Mouse (Mus musculus) embryo, embryonic 10 days (tissue): Measurements from ENCODE around the gene Fkbp4.

ENCODE experiments used
- DNase-seq: peaks from one replicate; pipeline ENCODE4 v3.0.0-alpha.2; 2015; ENCODE audit warnings: low spot score

The Fkbp4 gene

DNA sequence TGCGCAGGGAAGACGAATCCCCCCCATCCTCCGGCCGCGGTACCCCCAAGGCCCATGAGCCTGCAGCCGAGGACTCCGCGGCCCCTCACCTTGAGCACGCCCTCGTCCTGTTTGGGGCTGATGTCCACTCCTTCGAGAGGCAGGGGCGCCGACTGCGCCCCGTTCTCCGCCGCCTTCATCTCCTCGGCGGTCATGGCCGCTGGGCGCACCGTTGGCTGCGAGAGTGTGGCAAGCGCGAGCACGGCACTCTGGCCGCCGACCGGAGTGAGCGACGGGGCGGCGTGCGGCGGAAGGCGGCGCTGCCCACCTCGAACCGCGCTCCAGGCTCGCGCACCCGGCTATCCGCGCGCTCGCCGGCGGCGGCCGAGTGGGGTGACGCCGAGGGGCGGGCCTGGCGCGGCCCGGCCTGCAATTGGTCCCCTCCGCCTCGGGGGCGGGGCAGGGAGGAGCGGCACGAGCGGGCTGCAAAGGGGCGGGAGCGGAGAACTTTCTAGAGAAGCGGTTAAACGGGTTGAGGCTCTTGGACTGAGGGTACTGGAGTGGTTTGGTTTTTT, at the start of gene Fkbp4:
Gene Fkbp4, minus strand, starts transcription at position 361 of the 554 bp plus-strand sequence.
- peak; percentile 92 for DNase-seq

DNA sequence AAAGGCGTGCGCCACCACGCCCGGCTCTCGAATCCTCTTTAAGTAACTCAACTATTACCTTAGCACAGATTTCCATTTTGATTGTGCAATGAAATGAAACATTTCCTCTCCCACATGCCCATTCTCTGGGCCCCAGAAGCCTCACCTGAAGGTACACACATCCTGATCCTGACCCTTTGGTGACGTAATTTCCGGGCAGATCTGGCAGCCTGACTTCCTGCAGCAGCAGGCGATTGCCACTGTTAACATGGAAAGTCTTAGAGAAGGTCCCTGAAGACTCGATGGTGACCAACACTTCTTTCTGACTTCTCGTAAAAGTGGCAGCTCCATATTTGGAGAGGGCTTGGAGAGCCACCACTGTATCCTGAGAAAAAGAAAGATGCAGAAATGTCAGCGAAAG, 49.3 kb upstream of the Fkbp4 start:
- DNase-seq, result no peak

DNA sequence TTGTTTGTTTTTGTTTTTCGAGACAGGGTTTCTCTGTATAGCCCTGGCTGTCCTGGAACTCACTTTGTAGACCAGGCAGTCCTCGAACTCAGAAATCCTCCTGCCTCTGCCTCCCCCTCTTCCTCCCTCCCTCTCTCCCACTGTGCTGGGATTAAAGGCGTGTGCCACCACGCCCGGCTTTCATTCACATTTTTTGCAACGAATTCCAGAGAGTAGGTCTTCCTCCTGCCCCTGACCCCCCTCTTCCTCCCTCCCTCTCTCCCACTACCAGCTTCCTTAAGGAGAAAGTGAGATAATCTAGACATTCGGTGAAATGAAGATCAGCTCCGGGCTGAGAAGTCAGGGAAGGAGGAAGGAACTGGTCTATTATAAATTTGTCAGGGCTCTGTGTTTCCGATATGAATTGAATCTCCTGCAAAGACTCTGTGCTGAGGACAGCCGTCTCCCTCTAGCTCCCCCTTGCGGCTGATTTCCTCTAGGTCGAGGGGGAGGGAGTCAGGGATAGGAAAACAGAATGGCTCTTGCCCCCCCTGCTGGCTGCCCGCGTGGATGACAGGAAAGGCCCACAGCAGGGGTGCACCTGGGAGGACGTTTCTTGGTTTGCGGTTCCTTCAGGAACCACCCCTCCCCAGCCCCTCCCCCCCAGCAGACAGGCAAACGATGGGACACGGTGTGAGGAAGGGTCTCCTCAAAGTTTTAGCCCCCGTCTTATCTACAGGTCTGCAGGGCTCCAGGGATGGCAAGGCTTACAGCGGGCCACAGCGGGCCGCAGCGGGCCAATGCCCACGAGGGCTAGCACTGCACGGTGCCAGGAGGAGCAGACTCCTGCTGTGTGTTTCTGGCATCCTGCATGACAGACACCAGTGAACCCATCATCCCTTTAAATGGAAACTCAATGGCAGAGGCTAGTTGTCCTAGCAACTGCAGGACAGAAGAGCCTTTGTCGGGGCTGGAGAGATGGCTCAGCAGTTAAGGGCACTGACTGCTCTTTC, 41.3 kb upstream of the Fkbp4 start:
- peak; percentile 93 for DNase-seq

DNA sequence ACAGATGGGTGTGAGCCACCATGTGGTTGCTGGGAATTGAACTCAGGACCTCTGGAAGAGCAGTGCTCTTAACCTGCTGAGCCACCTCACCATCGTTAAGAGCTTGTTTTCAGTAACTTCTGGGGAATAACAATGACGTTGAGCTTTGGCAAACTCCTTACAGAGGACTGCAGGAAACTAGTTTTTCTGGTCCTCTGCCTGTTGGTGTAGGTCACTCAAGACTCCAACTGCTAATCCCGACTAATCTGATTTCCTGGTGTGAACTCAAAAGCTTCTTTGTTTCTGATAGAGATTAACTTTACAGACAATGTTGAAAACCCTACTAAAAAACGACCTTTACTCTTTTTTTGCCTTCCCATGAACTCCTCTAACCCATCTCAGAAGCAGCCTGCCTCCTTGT, 39.0 kb upstream of the Fkbp4 start:
- no peak for DNase-seq

DNA sequence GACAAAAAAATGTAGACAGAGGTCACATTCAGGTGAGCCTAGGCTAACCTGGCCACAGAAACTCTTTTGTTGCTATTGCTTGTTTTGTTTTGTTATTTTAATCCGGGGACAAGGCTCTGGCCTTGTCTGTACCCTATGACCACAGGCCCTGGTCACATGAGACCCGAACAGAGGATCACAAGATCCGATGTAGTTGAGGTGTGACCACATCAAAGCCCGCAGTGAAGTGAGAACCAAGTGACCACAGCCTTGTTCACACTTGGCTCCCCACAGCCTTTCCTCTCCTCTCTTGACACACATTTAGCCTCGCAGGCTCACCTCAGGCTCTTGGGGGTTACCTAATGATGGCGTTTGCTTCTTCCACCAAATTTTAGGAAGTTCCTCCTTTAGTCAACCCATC, 35.6 kb upstream of the Fkbp4 start:
- no peak for DNase-seq

DNA sequence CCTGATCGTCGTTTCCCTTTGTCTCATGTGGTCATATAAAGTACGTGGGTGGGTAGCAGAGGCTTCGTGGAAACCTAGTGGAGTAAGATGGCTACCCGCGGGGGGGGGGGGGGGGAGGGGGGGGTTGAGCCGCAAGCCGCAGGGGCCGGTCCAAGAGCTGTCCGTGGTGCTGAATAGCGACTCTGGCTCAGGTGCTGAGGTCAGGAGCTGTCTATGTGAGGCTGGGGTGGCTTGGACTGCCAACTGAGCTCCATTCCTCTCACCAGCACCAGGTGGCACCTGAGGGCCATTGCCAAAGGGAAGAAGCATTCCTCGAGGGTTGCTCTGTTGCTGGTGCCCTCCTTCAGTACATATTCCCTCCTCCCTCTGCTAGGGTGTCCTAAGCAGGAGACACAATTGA, 31.0 kb upstream of the Fkbp4 start:
- peak; percentile 72 for DNase-seq

DNA sequence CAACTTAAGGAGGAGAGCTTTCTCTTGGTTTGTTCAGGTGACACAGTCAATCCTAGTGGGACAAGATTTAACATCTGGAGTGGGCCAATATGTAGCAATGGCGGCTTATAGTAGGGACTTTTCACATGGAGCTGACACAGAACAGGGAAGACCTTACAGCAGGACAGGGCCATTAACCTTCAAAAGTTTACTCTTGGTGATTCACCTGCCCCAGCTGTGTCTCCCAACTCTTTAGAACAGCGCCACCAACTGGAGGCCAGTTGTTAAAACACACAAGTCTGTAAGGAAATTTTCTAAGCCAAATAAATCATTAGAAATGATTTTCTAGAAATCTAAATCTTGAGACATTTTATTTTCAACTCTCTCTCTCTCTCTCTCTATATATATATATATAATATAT, 28.8 kb upstream of the Fkbp4 start:
- no peak for DNase-seq

DNA sequence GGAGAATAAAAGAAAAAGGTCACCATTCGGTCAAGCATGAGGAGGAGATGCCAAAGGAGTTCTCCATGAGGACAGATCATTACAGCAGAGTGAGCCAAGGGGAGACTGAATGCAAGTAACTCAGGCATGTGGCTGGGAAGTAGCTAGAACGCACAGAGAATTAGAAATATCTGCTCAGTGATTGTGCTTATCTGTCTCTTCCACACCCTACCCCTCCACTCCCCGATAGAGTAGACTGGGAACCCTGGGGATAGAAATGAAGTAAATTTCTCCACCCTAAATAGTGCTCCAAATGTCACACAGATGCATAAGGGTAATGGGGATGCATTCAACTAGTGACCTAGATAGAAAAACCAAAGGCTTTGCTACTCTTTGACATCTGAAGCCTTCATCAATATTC, 28.1 kb upstream of the Fkbp4 start:
- DNase-seq, result no peak

DNA sequence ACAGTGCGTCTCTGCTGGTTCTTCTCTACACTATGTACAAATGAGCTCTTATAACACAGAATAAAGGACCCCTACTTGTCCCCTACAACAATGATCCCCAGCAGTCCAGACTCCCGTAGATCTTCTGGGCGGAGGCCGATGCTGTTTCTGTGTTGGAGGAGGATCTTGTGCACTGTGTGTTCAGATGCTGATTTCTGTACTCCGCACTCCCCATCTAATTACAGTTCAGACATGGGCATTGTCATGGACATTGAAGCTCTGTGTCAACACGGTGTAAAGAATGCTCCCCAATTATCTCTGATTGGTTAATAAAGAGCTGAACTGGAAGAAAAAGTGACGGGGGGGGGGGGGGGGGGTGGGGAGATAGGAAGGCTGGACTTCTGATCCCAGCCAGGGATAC, 27.6 kb upstream of the Fkbp4 start:
- no peak for DNase-seq

DNA sequence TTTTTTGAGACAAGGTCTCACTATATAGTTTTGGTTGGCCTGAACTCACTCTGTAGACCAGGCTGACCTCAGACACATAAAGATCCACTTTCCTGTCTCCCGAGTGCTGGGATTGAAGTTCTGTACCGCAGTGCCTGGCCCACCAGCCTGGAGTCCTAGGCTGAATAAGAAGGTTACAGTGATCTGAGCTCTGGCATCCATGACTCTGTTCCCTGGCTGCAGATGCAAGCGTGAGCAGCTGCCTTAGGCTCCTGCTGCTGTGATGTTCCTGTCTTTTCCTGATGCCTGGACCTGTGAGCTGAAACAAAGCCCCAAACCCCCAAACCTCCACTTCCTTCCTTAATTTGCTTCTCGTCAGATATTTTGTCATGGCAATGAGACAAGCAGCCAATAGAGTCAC, 26.5 kb upstream of the Fkbp4 start:
- DNase-seq, result no peak

DNA sequence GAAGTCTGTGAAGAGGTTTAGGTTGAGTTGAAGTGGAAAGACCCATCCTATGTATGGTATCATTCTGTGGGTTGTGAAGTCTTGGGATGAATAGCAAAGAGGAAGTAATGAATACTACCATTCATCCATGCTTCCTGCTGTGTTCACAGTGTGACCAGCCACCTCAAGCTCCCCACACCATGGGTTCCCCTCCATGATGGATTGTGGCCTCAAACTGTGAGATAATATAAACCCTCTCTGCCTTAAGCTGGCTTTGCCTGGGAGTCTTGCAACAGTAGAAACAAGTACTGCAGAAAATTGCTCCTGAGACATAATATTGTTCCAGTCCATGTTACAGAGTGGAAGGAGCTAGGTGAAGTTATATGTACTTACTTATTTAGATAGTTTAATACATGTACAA, 23.1 kb upstream of the Fkbp4 start:
- DNase-seq, result no peak

DNA sequence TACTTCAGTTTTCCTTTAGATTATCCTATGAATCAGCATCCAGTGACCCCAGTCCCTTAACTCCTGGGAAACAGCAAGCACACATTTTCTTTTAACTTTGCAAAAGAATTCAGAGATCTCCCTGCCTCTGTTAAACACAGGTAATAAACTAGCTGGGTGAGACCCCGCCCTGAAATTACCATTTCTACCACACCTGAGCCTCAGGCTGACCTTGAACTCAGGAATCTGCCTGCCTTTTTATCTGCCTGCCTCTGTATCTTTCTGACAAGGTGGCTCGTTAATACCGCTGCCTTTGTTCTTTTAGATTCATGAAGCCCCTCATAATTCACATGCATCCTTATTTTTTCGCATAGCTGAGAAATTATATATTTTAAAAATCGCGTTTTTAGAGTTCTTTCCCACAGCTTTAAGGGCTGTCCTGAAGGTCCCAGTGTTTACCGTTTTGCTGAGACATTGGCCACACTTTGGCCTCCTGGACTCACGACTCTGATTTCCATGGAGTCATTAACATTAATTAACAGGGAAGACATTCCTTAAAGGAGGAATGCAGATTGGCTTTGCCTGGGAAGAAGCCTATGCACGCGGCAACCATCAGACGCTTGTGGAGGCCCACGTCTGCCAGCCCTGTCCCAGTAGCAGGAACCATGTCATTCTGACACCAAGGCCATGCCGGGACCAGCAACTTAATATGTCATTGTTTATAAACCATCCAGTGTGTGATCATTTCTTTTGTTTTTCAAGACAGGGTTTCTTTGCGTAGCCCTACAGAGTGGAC, 22.4 kb upstream of the Fkbp4 start:
- no peak for DNase-seq

DNA sequence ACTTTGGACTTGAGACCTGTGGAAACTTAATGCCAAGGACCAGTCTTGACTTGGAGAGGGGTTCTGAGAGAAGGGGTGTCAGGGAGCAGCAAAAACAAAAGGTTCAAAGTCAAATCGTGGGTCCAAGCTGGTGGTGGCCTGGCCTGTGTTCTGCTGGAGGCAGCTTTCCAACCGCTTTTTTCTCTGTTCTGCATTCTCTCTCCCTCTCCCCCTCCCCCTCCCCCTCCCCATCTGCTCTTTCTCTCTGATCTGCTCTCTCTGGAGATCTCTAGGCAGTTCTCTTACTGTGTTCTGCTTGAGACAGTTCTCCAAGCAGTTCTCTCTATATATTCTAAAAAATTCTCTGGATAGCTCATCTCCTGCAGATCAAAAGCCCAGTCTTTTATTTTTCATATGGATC, 21.8 kb upstream of the Fkbp4 start:
- no peak for DNase-seq

DNA sequence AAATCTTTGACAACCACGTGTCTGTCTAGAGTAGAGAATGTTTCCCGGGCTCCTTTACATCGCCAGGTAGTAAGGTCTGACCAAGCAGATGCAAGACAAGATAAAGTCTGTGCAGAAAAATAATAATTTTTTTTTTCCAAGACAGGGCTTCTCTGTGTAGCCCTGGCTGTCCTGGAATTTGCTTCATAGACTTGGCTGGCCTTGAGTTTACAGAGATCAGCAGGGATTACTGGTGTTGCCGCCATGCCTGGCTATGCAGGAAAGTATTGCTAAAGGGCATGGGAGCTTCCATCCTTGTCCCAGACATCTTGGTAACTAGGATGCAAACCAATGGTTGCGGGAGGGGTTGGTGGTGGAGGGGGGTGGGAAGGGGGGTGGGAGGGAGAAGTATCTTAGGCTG, 18.7 kb upstream of the Fkbp4 start:
- DNase-seq, result no peak

DNA sequence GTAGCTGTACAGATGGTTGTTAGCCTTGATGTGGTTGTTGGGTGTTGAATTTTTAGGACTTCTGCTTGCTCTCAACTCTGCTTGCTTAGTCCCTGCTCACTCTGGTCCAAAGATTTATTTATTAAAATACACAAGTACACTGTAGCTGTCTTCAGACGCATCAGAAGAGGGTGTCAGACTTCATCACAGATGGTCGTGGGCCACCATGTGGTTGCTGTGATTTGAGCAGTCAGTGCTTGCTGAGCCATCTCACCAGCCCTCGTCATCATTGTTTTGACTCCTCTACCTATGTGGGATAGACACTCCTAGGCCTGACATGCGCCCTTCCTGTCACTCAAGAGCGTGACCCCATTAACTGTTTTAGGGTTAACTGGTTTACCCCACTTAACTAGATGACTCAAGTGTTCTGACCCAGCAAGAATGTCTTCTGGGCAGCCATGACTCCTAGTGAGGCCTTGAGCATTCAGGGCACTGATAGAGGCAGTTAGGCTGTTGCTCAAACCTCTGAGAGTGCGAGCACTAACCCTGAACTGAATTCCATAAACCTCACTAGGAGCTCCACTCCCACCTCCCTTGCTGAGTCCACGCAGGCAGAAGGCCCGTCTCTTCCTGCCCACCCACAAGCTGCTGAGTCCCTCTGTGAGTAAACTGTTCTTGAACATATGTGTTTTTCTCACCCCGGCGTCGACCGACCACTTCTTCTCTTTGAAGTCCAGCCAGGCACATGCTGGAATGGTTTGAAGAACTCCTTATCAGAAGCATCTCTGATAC, 17.5 kb upstream of the Fkbp4 start:
- no peak for DNase-seq

DNA sequence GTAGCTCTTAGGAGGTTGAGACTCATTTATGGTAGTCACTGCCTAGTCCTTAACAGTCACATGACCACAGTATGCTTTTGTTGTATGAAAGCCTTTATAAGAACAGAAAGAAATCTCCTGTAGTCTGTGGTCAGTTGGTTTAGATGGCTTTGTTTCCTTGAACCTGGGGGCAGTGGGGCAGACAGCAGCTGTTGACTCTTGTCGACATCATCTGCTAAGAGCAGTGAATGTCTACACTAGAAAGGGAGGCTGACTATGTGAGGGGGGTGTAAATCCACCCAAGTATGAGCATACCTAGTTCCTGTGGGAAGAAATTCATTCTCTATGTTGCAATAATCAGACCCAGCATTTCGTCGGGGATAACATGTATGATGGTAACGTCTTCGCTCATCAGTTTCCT, 8.6 kb upstream of the Fkbp4 start:
- DNase-seq, result no peak

DNA sequence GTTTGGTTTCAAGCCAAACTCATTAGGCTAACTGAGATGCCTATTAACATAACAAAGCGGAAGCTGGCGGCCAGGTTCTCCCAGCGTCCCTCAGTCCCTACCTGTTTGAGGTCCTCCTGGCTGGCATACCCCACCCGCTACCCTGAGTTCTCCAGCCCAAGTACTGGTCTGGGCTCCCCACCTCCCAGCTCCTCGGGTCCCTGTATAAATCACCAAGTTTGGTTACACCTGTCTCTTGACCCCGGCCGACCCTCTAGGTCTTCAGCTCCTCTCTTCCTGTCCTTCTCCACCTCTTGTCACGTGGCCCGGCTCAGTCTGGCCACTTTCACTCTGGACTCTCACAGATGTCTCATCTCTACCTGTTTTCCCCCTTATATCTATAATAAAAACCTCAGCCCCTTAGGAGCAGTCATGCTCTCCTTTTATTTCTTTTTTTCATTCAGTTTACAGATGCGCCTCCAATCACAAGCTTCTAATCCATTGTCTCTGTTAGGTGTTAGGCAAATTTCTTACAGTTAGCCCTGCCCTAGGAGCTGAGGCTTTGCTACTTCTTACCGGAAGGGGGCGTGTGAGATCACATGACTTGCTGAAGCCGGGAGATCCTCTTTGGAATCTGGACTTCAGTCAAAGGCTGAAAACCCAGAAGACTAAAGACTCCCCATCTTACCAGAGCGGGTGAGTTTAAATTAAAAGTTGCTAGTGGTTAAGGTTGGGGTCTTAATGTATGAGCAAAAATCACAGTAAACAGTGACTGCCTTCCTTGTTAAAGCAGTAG, 7.5 kb upstream of the Fkbp4 start:
- DNase-seq, result peak; percentile 88

DNA sequence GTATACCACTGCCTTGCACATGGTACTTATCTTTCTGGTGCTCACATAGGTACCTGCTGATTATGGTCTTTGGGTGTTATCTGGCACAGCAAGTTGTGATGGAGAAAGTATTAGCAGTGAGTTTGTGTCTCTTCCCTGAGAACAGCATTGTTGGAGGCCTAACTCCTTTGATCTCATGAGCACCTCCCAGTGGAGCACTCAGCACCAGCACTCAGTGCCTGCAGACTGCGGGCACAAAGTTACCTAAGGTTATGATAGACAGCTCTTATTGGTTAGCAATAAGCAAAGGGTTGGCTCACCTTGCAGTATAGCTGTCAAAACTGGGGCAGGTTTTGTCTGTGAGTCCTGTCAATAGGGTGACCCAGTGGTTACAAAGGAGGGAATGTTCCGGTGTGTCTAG, 1.8 kb upstream of the Fkbp4 start:
- DNase-seq, result no peak

DNA sequence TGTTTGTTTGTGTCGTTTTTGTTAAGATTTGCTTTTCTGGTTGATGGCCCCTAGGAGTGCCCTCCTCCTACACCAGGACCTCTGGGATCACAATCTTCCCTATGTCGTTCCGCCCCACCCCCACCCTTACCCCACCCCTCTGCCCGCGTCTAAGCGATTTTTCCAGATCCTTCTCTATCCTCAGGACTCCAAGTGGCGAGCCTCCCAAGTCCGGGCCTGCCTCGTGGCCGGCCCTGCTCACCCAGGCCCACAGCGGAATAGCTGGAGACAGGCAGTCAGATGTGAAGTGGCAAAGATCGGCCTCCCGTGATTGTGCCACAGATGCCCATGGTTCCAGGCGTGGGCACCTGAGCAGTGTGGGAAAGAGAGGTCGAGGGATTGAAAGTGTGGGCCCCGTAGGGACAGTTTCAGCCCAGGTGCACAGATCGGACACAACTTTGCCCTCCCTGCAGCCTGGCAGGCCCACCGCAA, 429 bp upstream of the Fkbp4 start:
- peak; percentile 23 for DNase-seq

DNA sequence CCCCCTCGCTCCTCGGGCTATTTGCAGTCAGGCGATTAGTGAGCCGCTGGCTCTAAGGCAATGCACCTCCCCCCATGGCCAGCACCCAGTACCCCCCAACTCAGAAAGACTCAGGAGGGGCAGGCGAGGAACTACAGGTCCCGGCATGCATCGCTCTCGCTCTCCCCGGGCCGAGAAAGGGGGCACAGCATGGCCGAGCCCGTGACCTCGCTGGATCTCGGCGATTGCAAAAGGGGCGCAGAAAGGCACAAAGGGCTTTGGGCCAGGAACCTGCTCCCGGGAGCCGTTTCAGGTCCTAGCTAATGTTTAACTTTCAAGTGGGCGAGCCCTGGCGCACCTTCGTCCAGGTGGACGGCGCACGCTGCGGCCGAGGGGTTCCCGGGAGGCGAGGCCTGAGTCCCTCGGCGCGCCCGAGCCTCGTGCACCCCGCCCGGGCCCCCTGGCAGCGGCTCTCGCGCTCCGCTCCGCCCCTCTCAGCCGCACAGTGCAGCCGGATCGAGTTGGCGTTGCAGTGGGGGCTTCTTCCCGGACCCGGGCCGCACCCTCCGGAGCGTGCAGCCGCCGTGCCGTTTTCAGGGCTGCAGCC, 653 bp downstream of the Fkbp4 start:
- peak; percentile 81 for DNase-seq

DNA sequence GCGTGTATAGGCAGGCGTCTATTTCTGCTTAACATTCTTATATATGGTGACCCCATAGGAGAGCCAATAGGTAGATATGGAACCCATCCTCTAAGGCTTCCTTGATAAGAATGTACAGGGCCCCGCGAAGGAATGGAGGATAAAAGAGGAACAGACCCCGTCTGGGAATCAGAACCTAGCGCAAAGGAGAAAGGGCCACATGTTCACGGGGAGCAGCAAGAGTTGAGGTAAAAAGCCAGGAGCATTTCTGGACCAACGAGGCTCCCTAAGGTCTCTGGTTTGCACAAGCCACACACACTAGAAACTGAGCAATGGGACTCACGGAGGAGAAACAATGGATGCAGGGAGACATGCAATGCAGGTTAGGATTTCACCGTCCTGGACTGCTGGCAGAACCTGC, 1.2 kb downstream of the Fkbp4 start:
- DNase-seq, result no peak
